Mouse (Mus musculus): ENCODE data around the gene Vmn1r42. TPM values are rescaled to one million over a fixed set of nuclear protein-coding genes. Genes with fewer than 3 reads are reported as not detected.
"Not testable (repeated sequence)": the region's sequence is repeated elsewhere in the genome, so short reads cannot be mapped to it uniquely, and the experiment has no call there.

Gene Vmn1r42
- total RNA-seq (2012; rRNA removed): not detected in 2 replicates

DNA sequence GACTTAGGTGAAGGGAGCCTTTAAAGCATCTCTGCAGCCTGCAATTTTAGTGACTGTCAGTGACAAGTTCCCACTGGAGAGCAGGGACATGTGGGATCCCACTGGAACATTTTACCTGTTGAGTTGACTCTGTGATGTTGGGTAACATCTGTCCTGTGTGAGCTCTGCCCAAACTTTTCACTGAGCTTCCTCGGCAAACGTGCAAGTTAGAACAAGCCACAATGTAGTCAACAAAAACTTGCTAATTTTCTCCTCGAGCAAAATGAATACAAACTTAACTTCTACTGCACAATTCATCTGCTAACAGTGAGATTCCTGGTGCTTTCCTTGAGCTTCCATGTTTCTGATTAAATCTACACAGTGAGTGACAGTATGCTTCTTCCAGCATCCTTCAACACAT lies at the start of gene Vmn1r42, which contains the start of gene Vmn1r43:
Gene Vmn1r42 (minus strand): TSS at position 101 of the 400 bp plus-strand sequence.
Gene Vmn1r43 (minus strand): TSS at position 101 of the 400 bp plus-strand sequence.
- DNase-seq (ENCODE audit: low read depth, low spot score); H3K9ac ChIP-seq (ENCODE audit: insufficient read depth, low read depth, low read length, poor library complexity, severe bottlenecking); H3K27ac ChIP-seq (ENCODE audit: insufficient read depth, low read depth, low read length, poor library complexity, severe bottlenecking); H3K9me3 ChIP-seq (ENCODE audit: control insufficient read depth, insufficient read depth, low read depth, low read length); in situ Hi-C loops (cut with MboI; ENCODE audit: low sequenced_read_pairs in 2 of 2, unreplicated experiment in 2 of 2); H3K36me3 ChIP-seq (ENCODE audit: control insufficient read depth, insufficient read depth, low read length, poor library complexity, severe bottlenecking); H3K4me3 ChIP-seq (ENCODE audit: insufficient read depth in 1 of 2, low read depth in 1 of 2, low read length in 2 of 2, poor library complexity in 1 of 2, severe bottlenecking in 1 of 2); H3K4me1 ChIP-seq (ENCODE audit: control insufficient read depth in 2 of 2, insufficient read depth in 2 of 2, low read length in 2 of 2, poor library complexity in 1 of 2): not testable (repeated sequence)

DNA sequence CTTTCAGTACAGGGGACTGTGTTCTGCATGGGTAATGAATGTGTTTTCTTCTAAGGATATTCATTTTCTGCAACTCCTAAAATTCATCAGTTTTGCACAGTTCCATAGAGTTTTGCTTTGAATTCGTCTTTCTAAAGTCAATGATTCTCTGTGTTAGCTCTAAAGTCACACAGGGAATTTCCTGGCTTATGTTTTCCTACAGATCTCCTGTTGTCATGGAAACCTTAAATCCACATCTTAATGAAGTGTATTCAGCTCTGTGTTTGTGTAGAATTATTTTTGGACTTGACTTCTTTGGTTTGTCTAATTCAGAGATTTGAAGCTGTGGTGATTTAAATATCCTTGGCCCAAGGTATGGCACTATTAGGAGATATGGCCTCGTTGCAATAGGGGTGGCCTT lies 7.6 kb upstream of the Vmn1r42 start:
- in situ Hi-C loops (cut with MboI; ENCODE audit: low sequenced_read_pairs in 2 of 2, unreplicated experiment in 2 of 2): no loop called here
- Histone ChIP-seq H3K4me3 (ENCODE audit: insufficient read depth in 1 of 2, low read depth in 1 of 2, low read length in 2 of 2, poor library complexity in 1 of 2, severe bottlenecking in 1 of 2) (no peak overlapping the region), H3K36me3 (ENCODE audit: control insufficient read depth, insufficient read depth, low read length, poor library complexity, severe bottlenecking) (no peaks in the 10 kb centered on the region), H3K9ac (ENCODE audit: insufficient read depth, low read depth, low read length, poor library complexity, severe bottlenecking) (no peak overlapping the region), H3K4me1 (ENCODE audit: control insufficient read depth in 2 of 2, insufficient read depth in 2 of 2, low read length in 2 of 2, poor library complexity in 1 of 2) (no peaks in the 10 kb centered on the region), H3K27ac (ENCODE audit: insufficient read depth, low read depth, low read length, poor library complexity, severe bottlenecking) (no peak overlapping the region), H3K9me3 (ENCODE audit: control insufficient read depth, insufficient read depth, low read depth, low read length) (no peaks in the 10 kb centered on the region)
- no peak for DNase-seq (ENCODE audit: low read depth, low spot score)
- no peak for TF ChIP-seq ZC3H11A (IDR thresholded peaks at IDR 0.05; ENCODE audit: borderline replicate concordance, low read depth, low read length)

GRCm38 (mm10) chr6:89883360-89883759 lies 7.1 kb upstream of the Vmn1r42 start, which contains the start of gene Vmn1r44:
Gene Vmn1r44 (plus strand): TSS chr6:89883660.
- Histone ChIP-seq H3K36me3 (ENCODE audit: control insufficient read depth, insufficient read depth, low read length, poor library complexity, severe bottlenecking) (no peaks in the 10 kb centered on the region), H3K4me3 (ENCODE audit: insufficient read depth in 1 of 2, low read depth in 1 of 2, low read length in 2 of 2, poor library complexity in 1 of 2, severe bottlenecking in 1 of 2) (no peak within 1 kb of the TSS), H3K9me3 (ENCODE audit: control insufficient read depth, insufficient read depth, low read depth, low read length) (no peaks in the 10 kb centered on the region), H3K27ac (ENCODE audit: insufficient read depth, low read depth, low read length, poor library complexity, severe bottlenecking) (no peak within 1 kb of the TSS), H3K9ac (ENCODE audit: insufficient read depth, low read depth, low read length, poor library complexity, severe bottlenecking) (no peak within 1 kb of the TSS), H3K4me1 (ENCODE audit: control insufficient read depth in 2 of 2, insufficient read depth in 2 of 2, low read length in 2 of 2, poor library complexity in 1 of 2) (no peaks in the 10 kb centered on the region)
- TF ChIP-seq ZNF384 (IDR thresholded peaks at IDR 0.05; ENCODE audit: low read depth, low read length): no peak
- TF ChIP-seq CHD2 (IDR thresholded peaks at IDR 0.05; ENCODE audit: low read depth, low read length): no peak
- TF ChIP-seq HCFC1 (IDR thresholded peaks at IDR 0.05; ENCODE audit: borderline replicate concordance, insufficient read depth, low read length): no peak
- no peak for DNase-seq (ENCODE audit: low read depth, low spot score)
- in situ Hi-C loops (cut with MboI; ENCODE audit: low sequenced_read_pairs in 2 of 2, unreplicated experiment in 2 of 2): no loop called here

GRCm38 (mm10) chr6:89880867-89881266 lies 4.7 kb upstream of the Vmn1r42 start:
- TF ChIP-seq CHD2 (IDR thresholded peaks at IDR 0.05; ENCODE audit: low read depth, low read length): no peak
- TF ChIP-seq HCFC1 (IDR thresholded peaks at IDR 0.05; ENCODE audit: borderline replicate concordance, insufficient read depth, low read length): no peak
- no peak for TF ChIP-seq MAFK (IDR thresholded peaks at IDR 0.05; ENCODE audit: insufficient read depth, low read depth, low read length)
- no peak for TF ChIP-seq ZC3H11A (IDR thresholded peaks at IDR 0.05; ENCODE audit: borderline replicate concordance, low read depth, low read length)
- no peak for TF ChIP-seq ZNF384 (IDR thresholded peaks at IDR 0.05; ENCODE audit: low read depth, low read length)
- no peak for DNase-seq (ENCODE audit: low read depth, low spot score)
- no peak overlapping the region for H3K27ac ChIP-seq (ENCODE audit: insufficient read depth, low read depth, low read length, poor library complexity, severe bottlenecking)
- no peaks in the 10 kb centered on the region for H3K36me3 ChIP-seq (ENCODE audit: control insufficient read depth, insufficient read depth, low read length, poor library complexity, severe bottlenecking)
- no peak overlapping the region for H3K4me3 ChIP-seq (ENCODE audit: insufficient read depth in 1 of 2, low read depth in 1 of 2, low read length in 2 of 2, poor library complexity in 1 of 2, severe bottlenecking in 1 of 2)
- H3K9me3 ChIP-seq (ENCODE audit: control insufficient read depth, insufficient read depth, low read depth, low read length): no peaks in the 10 kb centered on the region
- no peak overlapping the region for H3K9ac ChIP-seq (ENCODE audit: insufficient read depth, low read depth, low read length, poor library complexity, severe bottlenecking)
- H3K4me1 ChIP-seq (ENCODE audit: control insufficient read depth in 2 of 2, insufficient read depth in 2 of 2, low read length in 2 of 2, poor library complexity in 1 of 2): no peaks in the 10 kb centered on the region
- in situ Hi-C loops (cut with MboI; ENCODE audit: low sequenced_read_pairs in 2 of 2, unreplicated experiment in 2 of 2): no loop called here

GRCm38 (mm10) chr6:89876963-89877362 lies 750 bp upstream of the Vmn1r42 start:
- TF ChIP-seq MAFK (IDR thresholded peaks at IDR 0.05; ENCODE audit: insufficient read depth, low read depth, low read length) (no peak), HCFC1 (IDR thresholded peaks at IDR 0.05; ENCODE audit: borderline replicate concordance, insufficient read depth, low read length) (no peak), ZC3H11A (IDR thresholded peaks at IDR 0.05; ENCODE audit: borderline replicate concordance, low read depth, low read length) (no peak), ZNF384 (IDR thresholded peaks at IDR 0.05; ENCODE audit: low read depth, low read length) (no peak), CHD2 (IDR thresholded peaks at IDR 0.05; ENCODE audit: low read depth, low read length) (no peak)
- Histone ChIP-seq H3K4me1 (ENCODE audit: control insufficient read depth in 2 of 2, insufficient read depth in 2 of 2, low read length in 2 of 2, poor library complexity in 1 of 2) (no peaks in the 10 kb centered on the region), H3K9ac (ENCODE audit: insufficient read depth, low read depth, low read length, poor library complexity, severe bottlenecking) (no peak overlapping the region), H3K9me3 (ENCODE audit: control insufficient read depth, insufficient read depth, low read depth, low read length) (no peaks in the 10 kb centered on the region), H3K36me3 (ENCODE audit: control insufficient read depth, insufficient read depth, low read length, poor library complexity, severe bottlenecking) (no peaks in the 10 kb centered on the region), H3K27ac (ENCODE audit: insufficient read depth, low read depth, low read length, poor library complexity, severe bottlenecking) (no peak overlapping the region), H3K4me3 (ENCODE audit: insufficient read depth in 1 of 2, low read depth in 1 of 2, low read length in 2 of 2, poor library complexity in 1 of 2, severe bottlenecking in 1 of 2) (no peak overlapping the region)
- DNase-seq (ENCODE audit: low read depth, low spot score): no peak
- in situ Hi-C loops (cut with MboI; ENCODE audit: low sequenced_read_pairs in 2 of 2, unreplicated experiment in 2 of 2): no loop called here
